Mouse (Mus musculus): ENCODE data around the gene Gm20929. TPM values are rescaled to one million over a fixed set of nuclear protein-coding genes. Genes with fewer than 3 reads are reported as not detected.
"Not testable (repeated sequence)": the region's sequence is repeated elsewhere in the genome, so short reads cannot be mapped to it uniquely, and the experiment has no call there.

Gm20929 gene
- polyA plus RNA-seq (2015; fragmentation: Nextera tagmentation; extraction: Ambion mirVana) = not detected in 2 replicates

DNA sequence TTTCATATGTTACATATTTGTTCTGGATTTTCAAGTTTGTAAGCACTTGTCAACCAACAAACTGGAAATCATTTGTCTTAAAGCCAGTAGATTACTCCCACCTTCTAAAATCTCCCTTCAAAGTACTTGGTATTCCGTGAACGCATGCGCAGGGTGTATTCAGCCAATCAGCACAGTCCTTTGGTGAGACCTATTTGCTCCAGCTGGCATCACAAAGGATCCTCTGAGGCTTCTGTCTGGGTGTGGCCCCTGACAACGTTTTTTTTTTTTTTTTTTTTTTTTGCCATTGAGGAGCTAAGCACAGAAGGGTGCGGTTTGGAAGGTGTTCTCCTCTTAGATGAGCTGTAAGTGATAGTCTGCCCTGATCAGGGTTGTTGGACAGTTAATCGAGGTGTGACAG, at the start of gene Gm20929:
Gene Gm20929 (plus strand): TSS at position 301 of the 400 bp plus-strand sequence.
- not testable (repeated sequence) for H3K27ac ChIP-seq; H3K27me3 ChIP-seq; H3K4me2 ChIP-seq; H3K9ac ChIP-seq; H3K4me1 ChIP-seq; H3K36me3 ChIP-seq; H3K9me3 ChIP-seq (replicated peaks); ATAC-seq (replicated peaks; ENCODE audit: low FRiP score); H3K4me3 ChIP-seq (replicated peaks)
- no CpG with 5 or more reads among the region's 6 CpGs for WGBS

All from kidney, embryonic 15.5 days (tissue).